Mouse (Mus musculus): ENCODE data around the gene Esrrg. TPM values are rescaled to one million over a fixed set of nuclear protein-coding genes. Genes with fewer than 3 reads are reported as not detected.

Gene Esrrg
- polyA plus RNA-seq, 1 experiment, result not detected

- WGBS, result 90% methylated on average over 6 of the region's 6 CpGs
- H3K27ac ChIP-seq (ENCODE audit: insufficient read depth, low read depth, low read length), result no peak overlapping the region
These were observed 278.7 kb downstream of the Esrrg start for GRCm38 (mm10) chr1:187887270-187887669.

GRCm38 (mm10) chr1:187888142-187888541, 279.6 kb downstream of the Esrrg start:
- TF ChIP-seq CTCF (IDR thresholded peaks at IDR 0.05; ENCODE audit: insufficient read depth, low read depth, low read length) (no peak), POLR2A (IDR thresholded peaks at IDR 0.05; ENCODE audit: insufficient read depth, low read depth, low read length) (no peak)
- Histone ChIP-seq H3K27ac (ENCODE audit: insufficient read depth, low read depth, low read length) (no peak overlapping the region), H3K4me1 (ENCODE audit: control insufficient read depth, insufficient read depth, low read length) (no peaks in the 10 kb centered on the region), H3K4me3 (ENCODE audit: insufficient read depth, low read depth, low read length) (no peak overlapping the region)
- 75% methylated on average over 8 of the region's 8 CpGs for WGBS

More at GRCm38 (mm10) chr1:187887270-187887669, 278.7 kb downstream of the Esrrg start:
- no peaks in the 10 kb centered on the region for H3K4me1 ChIP-seq (ENCODE audit: control insufficient read depth, insufficient read depth, low read length)
- no peak for TF ChIP-seq CTCF (IDR thresholded peaks at IDR 0.05; ENCODE audit: insufficient read depth, low read depth, low read length)
- TF ChIP-seq POLR2A (IDR thresholded peaks at IDR 0.05; ENCODE audit: insufficient read depth, low read depth, low read length), result no peak
- no peak overlapping the region for H3K4me3 ChIP-seq (ENCODE audit: insufficient read depth, low read depth, low read length)

- WGBS, result 98% methylated on average over 4 of the region's 4 CpGs
- Histone ChIP-seq H3K4me1 (ENCODE audit: control insufficient read depth, insufficient read depth, low read length) (no peaks in the 10 kb centered on the region), H3K27ac (ENCODE audit: insufficient read depth, low read depth, low read length) (no peak overlapping the region), H3K4me3 (ENCODE audit: insufficient read depth, low read depth, low read length) (no peak overlapping the region)
- no peak for TF ChIP-seq CTCF (IDR thresholded peaks at IDR 0.05; ENCODE audit: insufficient read depth, low read depth, low read length)
- no peak for TF ChIP-seq POLR2A (IDR thresholded peaks at IDR 0.05; ENCODE audit: insufficient read depth, low read depth, low read length)
These were observed 280.5 kb downstream of the Esrrg start for GRCm38 (mm10) chr1:187889096-187889495.

- TF ChIP-seq CTCF (IDR thresholded peaks at IDR 0.05; ENCODE audit: insufficient read depth, low read depth, low read length), result no peak
- Histone ChIP-seq H3K4me3 (ENCODE audit: insufficient read depth, low read depth, low read length) (no peak overlapping the region), H3K27ac (ENCODE audit: insufficient read depth, low read depth, low read length) (no peak overlapping the region), H3K4me1 (ENCODE audit: control insufficient read depth, insufficient read depth, low read length) (no peaks in the 10 kb centered on the region)
- WGBS, result 84% methylated on average over 9 of the region's 9 CpGs
These were observed 282.7 kb downstream of the Esrrg start for GRCm38 (mm10) chr1:187891262-187891661.

- H3K4me3 ChIP-seq (ENCODE audit: insufficient read depth, low read depth, low read length), result no peak overlapping the region
- H3K4me1 ChIP-seq (ENCODE audit: control insufficient read depth, insufficient read depth, low read length), result no peaks in the 10 kb centered on the region
- WGBS, result 75% methylated on average over 1 of the region's 1 CpGs
- TF ChIP-seq CTCF (IDR thresholded peaks at IDR 0.05; ENCODE audit: insufficient read depth, low read depth, low read length) (no peak), POLR2A (IDR thresholded peaks at IDR 0.05; ENCODE audit: insufficient read depth, low read depth, low read length) (no peak)
- no peak overlapping the region for H3K27ac ChIP-seq (ENCODE audit: insufficient read depth, low read depth, low read length)
These were observed 286.9 kb downstream of the Esrrg start for GRCm38 (mm10) chr1:187895459-187895858.

- no peak for TF ChIP-seq POLR2A (IDR thresholded peaks at IDR 0.05; ENCODE audit: insufficient read depth, low read depth, low read length)
- no peak for TF ChIP-seq CTCF (IDR thresholded peaks at IDR 0.05; ENCODE audit: insufficient read depth, low read depth, low read length)
- no peaks in the 10 kb centered on the region for H3K4me1 ChIP-seq (ENCODE audit: control insufficient read depth, insufficient read depth, low read length)
- H3K27ac ChIP-seq (ENCODE audit: insufficient read depth, low read depth, low read length), result no peak overlapping the region
- no peak overlapping the region for H3K4me3 ChIP-seq (ENCODE audit: insufficient read depth, low read depth, low read length)
- WGBS, result 81% methylated on average over 3 of the region's 3 CpGs
These were observed 287.7 kb downstream of the Esrrg start for GRCm38 (mm10) chr1:187896291-187896690.

- H3K27ac ChIP-seq (ENCODE audit: insufficient read depth, low read depth, low read length), result no peak overlapping the region
- 91% methylated on average over 7 of the region's 7 CpGs for WGBS
- no peaks in the 10 kb centered on the region for H3K4me1 ChIP-seq (ENCODE audit: control insufficient read depth, insufficient read depth, low read length)
- TF ChIP-seq CTCF (IDR thresholded peaks at IDR 0.05; ENCODE audit: insufficient read depth, low read depth, low read length) (no peak), POLR2A (IDR thresholded peaks at IDR 0.05; ENCODE audit: insufficient read depth, low read depth, low read length) (no peak)
- no peak overlapping the region for H3K4me3 ChIP-seq (ENCODE audit: insufficient read depth, low read depth, low read length)
These were observed 288.3 kb downstream of the Esrrg start for GRCm38 (mm10) chr1:187896910-187897309.

GRCm38 (mm10) chr1:187899541-187899940, 290.9 kb downstream of the Esrrg start:
- WGBS, result 66% methylated on average over 4 of the region's 4 CpGs
- TF ChIP-seq CTCF (IDR thresholded peaks at IDR 0.05; ENCODE audit: insufficient read depth, low read depth, low read length) (no peak), POLR2A (IDR thresholded peaks at IDR 0.05; ENCODE audit: insufficient read depth, low read depth, low read length) (no peak)
- H3K4me3 ChIP-seq (ENCODE audit: insufficient read depth, low read depth, low read length), result no peak overlapping the region

GRCm38 (mm10) chr1:187900756-187901155, 292.2 kb downstream of the Esrrg start:
- H3K4me3 ChIP-seq (ENCODE audit: insufficient read depth, low read depth, low read length), result no peak overlapping the region
- H3K27ac ChIP-seq (ENCODE audit: insufficient read depth, low read depth, low read length), result no peak overlapping the region
- no peaks in the 10 kb centered on the region for H3K4me1 ChIP-seq (ENCODE audit: control insufficient read depth, insufficient read depth, low read length)
- TF ChIP-seq POLR2A (IDR thresholded peaks at IDR 0.05; ENCODE audit: insufficient read depth, low read depth, low read length), result no peak
- no peak for TF ChIP-seq CTCF (IDR thresholded peaks at IDR 0.05; ENCODE audit: insufficient read depth, low read depth, low read length)
- 81% methylated on average over 6 of the region's 6 CpGs for WGBS

More at GRCm38 (mm10) chr1:187899541-187899940, 290.9 kb downstream of the Esrrg start:
- no peaks in the 10 kb centered on the region for H3K4me1 ChIP-seq (ENCODE audit: control insufficient read depth, insufficient read depth, low read length)
- no peak overlapping the region for H3K27ac ChIP-seq (ENCODE audit: insufficient read depth, low read depth, low read length)

GRCm38 (mm10) chr1:187902176-187902575, 293.6 kb downstream of the Esrrg start:
- no peak for TF ChIP-seq CTCF (IDR thresholded peaks at IDR 0.05; ENCODE audit: insufficient read depth, low read depth, low read length)
- TF ChIP-seq POLR2A (IDR thresholded peaks at IDR 0.05; ENCODE audit: insufficient read depth, low read depth, low read length), result no peak
- Histone ChIP-seq H3K27ac (ENCODE audit: insufficient read depth, low read depth, low read length) (no peak overlapping the region), H3K4me1 (ENCODE audit: control insufficient read depth, insufficient read depth, low read length) (no peaks in the 10 kb centered on the region), H3K4me3 (ENCODE audit: insufficient read depth, low read depth, low read length) (no peak overlapping the region)
- 96% methylated on average over 3 of the region's 3 CpGs for WGBS
